Mouse (Mus musculus): Measurements from ENCODE around the gene Gm3138. TPM values are rescaled to one million over a fixed set of nuclear protein-coding genes. Genes with fewer than 3 reads are reported as not detected.
"Not testable (repeated sequence)": the region's sequence is repeated elsewhere in the genome, so short reads cannot be mapped to it uniquely, and the experiment has no call there.

Gm3138 gene
- not detected for polyA plus RNA-seq (2012; fragmentation: generic; extraction: Trizol)
- long read RNA-seq, experiment 1: 0 reads
- long read RNA-seq, experiment 2: 0 reads

DNA sequence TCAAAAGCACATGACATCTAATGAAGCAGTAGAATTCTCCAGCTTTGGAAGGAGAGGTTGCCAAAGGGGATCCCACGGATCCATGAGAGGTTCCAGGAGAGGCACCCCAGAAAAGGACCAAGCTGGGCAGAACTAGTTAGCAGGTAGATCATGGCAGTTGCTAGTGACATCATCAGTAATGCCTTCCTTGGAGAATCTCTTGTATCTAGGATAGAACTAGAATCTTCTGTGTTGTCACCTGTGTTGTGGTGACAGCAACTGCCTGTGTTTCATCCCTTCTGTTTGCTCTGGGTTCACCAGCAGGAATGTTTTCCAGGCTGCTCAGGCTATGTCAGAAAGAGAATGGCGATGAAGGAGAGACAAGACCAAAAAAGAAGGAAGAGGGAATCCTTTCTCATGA lies at the start of gene Gm3138:
TSS of gene Gm3138 (plus strand) at position 301 of the 400 bp plus-strand sequence.
- not testable (repeated sequence) for H3K4me3 ChIP-seq (ENCODE audit: insufficient read depth, poor library complexity, severe bottlenecking); H3ac ChIP-seq (ENCODE audit: control insufficient read depth, insufficient read length, low read depth); H3K79me3 ChIP-seq (ENCODE audit: low read depth); H3K36me3 ChIP-seq (ENCODE audit: control insufficient read depth, insufficient read depth); H3K79me2 ChIP-seq (ENCODE audit: control insufficient read depth, insufficient read depth); H3K27me3 ChIP-seq (ENCODE audit: control insufficient read depth, insufficient read depth, insufficient read length)

DNA sequence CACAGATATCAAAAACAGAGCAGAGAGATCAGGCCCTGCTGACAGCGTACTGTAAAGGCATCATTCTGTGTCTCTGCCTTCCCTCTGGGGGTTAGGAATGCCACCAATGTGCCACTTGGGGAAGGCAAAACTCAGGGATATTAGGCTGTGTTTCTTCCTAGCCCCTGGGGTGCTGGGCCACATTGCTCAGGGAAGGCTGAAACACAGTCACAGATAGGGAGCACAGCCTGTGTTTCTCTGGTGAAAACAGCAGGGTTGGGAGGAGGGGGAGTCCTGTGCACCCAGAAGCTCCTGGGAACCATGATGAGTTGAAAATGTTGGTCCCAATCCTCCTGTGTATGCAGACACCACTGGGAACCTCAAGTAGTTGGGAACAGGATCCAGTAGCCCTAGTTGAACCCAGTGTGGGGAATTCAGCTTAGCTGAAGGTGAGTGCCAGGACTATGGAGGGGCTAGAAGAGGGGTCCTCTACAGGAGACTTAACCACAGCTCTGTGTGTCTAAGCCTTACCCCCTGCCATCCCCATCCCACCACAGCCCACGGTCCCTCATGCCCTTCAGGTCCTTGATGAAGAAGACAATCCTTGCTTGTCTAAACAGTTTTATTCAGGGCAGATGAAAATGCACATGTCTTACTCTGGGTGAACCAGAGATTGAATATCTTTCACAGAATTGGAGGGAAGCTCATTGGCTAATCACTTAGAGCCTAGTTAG lies 20.0 kb downstream of the Gm3138 start:
- H3K79me3 ChIP-seq (ENCODE audit: low read depth); H3K79me2 ChIP-seq (ENCODE audit: control insufficient read depth, insufficient read depth); H3K4me3 ChIP-seq (ENCODE audit: insufficient read depth, poor library complexity, severe bottlenecking); H3K27me3 ChIP-seq (ENCODE audit: control insufficient read depth, insufficient read depth, insufficient read length); H3K36me3 ChIP-seq (ENCODE audit: control insufficient read depth, insufficient read depth); H3ac ChIP-seq (ENCODE audit: control insufficient read depth, insufficient read length, low read depth): not testable (repeated sequence)

DNA sequence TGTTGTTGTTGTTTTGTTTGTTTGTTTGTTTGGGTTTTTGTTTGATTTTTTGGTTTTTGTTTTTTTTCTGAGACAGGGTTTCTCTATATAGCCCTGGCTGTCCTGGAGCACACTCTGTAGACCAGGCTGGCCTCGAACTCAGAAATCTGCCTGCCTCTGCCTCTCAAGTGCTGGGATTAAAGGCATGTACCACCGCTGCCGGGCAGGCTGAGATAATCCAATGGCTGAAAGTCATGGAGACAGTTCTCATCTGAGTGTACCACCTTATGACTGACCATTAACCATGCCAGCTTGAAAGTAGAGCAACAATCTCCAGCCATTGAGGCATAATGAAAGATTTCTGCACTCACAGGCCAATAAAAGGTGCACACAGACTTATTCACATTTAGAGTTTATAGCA lies 30.4 kb downstream of the Gm3138 start:
- not testable (repeated sequence) for H3K79me2 ChIP-seq (ENCODE audit: control insufficient read depth, insufficient read depth); H3K4me3 ChIP-seq (ENCODE audit: insufficient read depth, poor library complexity, severe bottlenecking); H3K36me3 ChIP-seq (ENCODE audit: control insufficient read depth, insufficient read depth); H3K27me3 ChIP-seq (ENCODE audit: control insufficient read depth, insufficient read depth, insufficient read length); H3K79me3 ChIP-seq (ENCODE audit: low read depth); H3ac ChIP-seq (ENCODE audit: control insufficient read depth, insufficient read length, low read depth)

Other genes with a start within 250 kb of the Gm3138 start
- gene Gm5796, start 225.7 kb upstream of the Gm3138 start, polyA plus RNA-seq (2012; fragmentation: generic; extraction: Trizol): not detected
- not detected for gene Gm3115, start 165.5 kb upstream of the Gm3138 start, polyA plus RNA-seq (2012; fragmentation: generic; extraction: Trizol)
- not detected for gene Gm8108, start 139.1 kb upstream of the Gm3138 start, polyA plus RNA-seq (2012; fragmentation: generic; extraction: Trizol)
- gene Gm3127, start 84.6 kb upstream of the Gm3138 start, polyA plus RNA-seq (2012; fragmentation: generic; extraction: Trizol): not detected
- gene Gm2974, start 67.1 kb upstream of the Gm3138 start, polyA plus RNA-seq (2012; fragmentation: generic; extraction: Trizol): not detected
- gene Gm3149, start 67.7 kb downstream of the Gm3138 start, polyA plus RNA-seq (2012; fragmentation: generic; extraction: Trizol): not detected
- gene 2610042L04Rik, start 85.1 kb downstream of the Gm3138 start, polyA plus RNA-seq (2012; fragmentation: generic; extraction: Trizol): not detected
- not detected for gene Gm3159, start 147.9 kb downstream of the Gm3138 start, polyA plus RNA-seq (2012; fragmentation: generic; extraction: Trizol)
- gene Gm3164, start 165.8 kb downstream of the Gm3138 start, polyA plus RNA-seq (2012; fragmentation: generic; extraction: Trizol): not detected
- gene Gm3173, start 181.4 kb downstream of the Gm3138 start, polyA plus RNA-seq (2012; fragmentation: generic; extraction: Trizol): not detected
- gene Gm3182, start 232.1 kb downstream of the Gm3138 start, polyA plus RNA-seq (2012; fragmentation: generic; extraction: Trizol): not detected